ENCODE assay signal across 8 mouse cellular contexts in the genomic region with DNA sequence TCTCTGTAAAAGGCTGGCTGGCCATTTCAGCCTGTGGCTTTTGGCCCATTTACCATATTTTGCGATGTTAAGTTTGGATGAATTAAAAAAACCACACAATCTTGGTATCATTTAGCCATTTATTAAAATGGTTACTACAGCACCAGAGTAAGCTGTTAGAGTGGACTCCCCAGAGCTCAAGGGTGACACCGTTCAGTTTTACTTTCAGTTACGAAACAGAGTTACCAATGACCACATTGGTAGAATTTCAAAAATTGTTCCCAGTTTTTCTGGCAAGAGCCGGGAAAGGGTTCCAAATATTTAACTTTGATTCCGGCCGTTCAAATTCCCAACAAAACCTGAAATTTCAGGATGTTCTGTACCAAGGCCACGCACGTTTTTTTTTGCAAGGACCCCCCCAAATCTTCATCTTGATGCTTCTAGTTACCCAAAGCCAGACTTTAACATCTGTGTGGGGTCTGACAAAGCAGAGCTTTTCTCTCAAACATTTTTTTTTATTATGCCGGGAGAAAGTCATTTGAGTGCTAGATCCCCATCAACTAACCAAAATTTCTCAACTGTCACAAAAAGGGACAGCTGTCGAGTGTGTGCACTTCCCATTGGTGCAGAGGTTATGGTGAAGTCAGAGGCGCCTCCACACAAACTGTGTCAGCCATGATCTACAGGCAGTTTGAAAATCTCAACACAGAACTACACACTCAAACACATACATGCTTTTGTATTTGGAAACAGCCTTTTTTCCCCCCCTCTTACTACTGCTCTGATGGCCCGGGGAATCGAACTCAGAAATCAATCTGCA. TPM values are rescaled to one million over a fixed set of nuclear protein-coding genes. Genes with fewer than 3 reads are reported as not detected.
DNase-seq lines count a peak whose midpoint lies in the region; ATAC-seq lines count a peak whose summit lies in the region.

No protein-coding gene starts in this region.

- no peaks in the 10 kb centered on the region for H3K27me3 ChIP-seq in kidney, embryonic 16.5 days (ENCODE audit: insufficient read depth, low read length)
- H3K27me3 ChIP-seq in hindbrain, embryonic 15.5 days, result no peaks in the 10 kb centered on the region
- H3K27me3 ChIP-seq in midbrain, embryonic 14.5 days (ENCODE audit: control insufficient read depth, insufficient read depth, low read length), result no peaks in the 10 kb centered on the region

- no peak for DNase-seq in kidney, adult 11 months
- DNase-seq in midbrain, embryonic 14.5 days, result no peak
- no peak for DNase-seq in right cerebral cortex, postnatal 14 days
- no peak for DNase-seq in layer of hippocampus, adult 18-20 months (ENCODE audit: low spot score in 2 of 2)
- no peak for DNase-seq in cerebellum, adult 11 months

- no peaks in the 10 kb centered on the region for H3K9me3 ChIP-seq in kidney, embryonic 16.5 days (ENCODE audit: low read length)
- H3K9me3 ChIP-seq in hindbrain, embryonic 15.5 days, result no peaks in the 10 kb centered on the region
- H3K9me3 ChIP-seq in midbrain, embryonic 14.5 days (ENCODE audit: control insufficient read depth, low read length), result no peaks in the 10 kb centered on the region

- ATAC-seq in kidney, embryonic 16.5 days (ENCODE audit: low FRiP score, low TSS enrichment), result no peak
- no peak for ATAC-seq in hindbrain, embryonic 15.5 days (ENCODE audit: low FRiP score, low read depth)
- ATAC-seq in midbrain, embryonic 14.5 days (ENCODE audit: low FRiP score, low TSS enrichment), result no peak

- H3K36me3 ChIP-seq in kidney, embryonic 16.5 days (ENCODE audit: insufficient read depth, low read length), result peaks cover 64% of the 10 kb centered on the region
- peaks cover 41% of the 10 kb centered on the region for H3K36me3 ChIP-seq in hindbrain, embryonic 15.5 days
- peaks cover 68% of the 10 kb centered on the region for H3K36me3 ChIP-seq in midbrain, embryonic 14.5 days (ENCODE audit: control insufficient read depth, insufficient read depth, low read length)

- peaks cover 39% of the 10 kb centered on the region for H3K4me1 ChIP-seq in kidney, embryonic 16.5 days (ENCODE audit: insufficient read depth, low read length)
- H3K4me1 ChIP-seq in brown adipose tissue, adult 24 weeks (ENCODE audit: control insufficient read depth, insufficient read depth, insufficient read length, low read length), result peaks cover 10% of the 10 kb centered on the region; the same call in 1 of the 2 replicates
- peaks cover 53% of the 10 kb centered on the region for H3K4me1 ChIP-seq in hindbrain, embryonic 15.5 days (replicated peaks)
- H3K4me1 ChIP-seq in midbrain, embryonic 14.5 days (ENCODE audit: control insufficient read depth, insufficient read depth, low read length), result peaks cover 28% of the 10 kb centered on the region

- 47% methylated on average over 13 of the region's 13 CpGs for WGBS in kidney, embryonic 16.5 days
- 61% methylated on average over 13 of the region's 13 CpGs for WGBS in hindbrain, embryonic 15.5 days
- WGBS in midbrain, embryonic 14.5 days, result 73% methylated on average over 13 of the region's 13 CpGs

- peak overlapping the region; percentile 93 for H3K4me3 ChIP-seq in kidney, embryonic 16.5 days (ENCODE audit: low read length)
- H3K4me3 ChIP-seq in brown adipose tissue, adult 24 weeks (ENCODE audit: insufficient read depth, low read depth, low read length), result peak overlapping the region; percentile 51
- H3K4me3 ChIP-seq in hindbrain, embryonic 15.5 days, result peak overlapping the region; percentile 82
- H3K4me3 ChIP-seq in midbrain, embryonic 14.5 days (replicated peaks; ENCODE audit: low read depth, low read length), result peak overlapping the region; percentile 90

- H3K9ac ChIP-seq in kidney, embryonic 16.5 days (replicated peaks; ENCODE audit: low read length), result peak overlapping the region; percentile 86
- H3K9ac ChIP-seq in hindbrain, embryonic 15.5 days, result peak overlapping the region; percentile 97
- peak overlapping the region; percentile 100 for H3K9ac ChIP-seq in midbrain, embryonic 14.5 days (replicated peaks; ENCODE audit: low read length)

- H3K4me2 ChIP-seq in kidney, embryonic 16.5 days (replicated peaks; ENCODE audit: low read depth, low read length), result peak overlapping the region; percentile 84
- H3K4me2 ChIP-seq in hindbrain, embryonic 15.5 days, result peak overlapping the region; percentile 78
- peak overlapping the region; percentile 87 for H3K4me2 ChIP-seq in midbrain, embryonic 14.5 days (ENCODE audit: low read length)

- H3K27ac ChIP-seq in kidney, embryonic 16.5 days (ENCODE audit: low read length), result no peak overlapping the region
- peak overlapping the region; percentile 72 for H3K27ac ChIP-seq in brown adipose tissue, adult 24 weeks (replicated peaks; ENCODE audit: low read depth, low read length)
- H3K27ac ChIP-seq in hindbrain, embryonic 15.5 days (replicated peaks), result 0 out of 2 replicates have a peak overlapping the region, but pooled peaks have one; percentile 15
- H3K27ac ChIP-seq in midbrain, embryonic 14.5 days (replicated peaks; ENCODE audit: low read depth, low read length), result 0 out of 2 replicates have a peak overlapping the region, but pooled peaks have one; percentile 32

RNA-seq across cellular contexts. Expression of a gene that starts 2.8 kb away (rescaled TPM):
- polyA plus RNA-seq in kidney, embryonic 16.5 days (2015; fragmentation: Nextera tagmentation; extraction: Ambion mirVana), result 140 and 150 TPM in 2 replicates
- 25.0 and 41.1 TPM in 2 replicates for polyA plus RNA-seq in brown adipose tissue, adult 24 weeks (2012; ENCODE audit: insufficient read depth, insufficient read length, missing spikeins)
- polyA plus RNA-seq in hindbrain, embryonic 15.5 days (2015; fragmentation: Nextera tagmentation; extraction: Ambion mirVana), result 102 and 108 TPM in 2 replicates
- polyA plus RNA-seq in midbrain, embryonic 14.5 days (2014; fragmentation: Nextera tagmentation; extraction: Ambion mirVana), result 131 and 159 TPM in 2 replicates
- total RNA-seq in layer of hippocampus, adult 18-20 months (2021), result 10 to 100 TPM; 85.1 to 88.2 TPM

RNA-seq across cellular contexts. Expression of a gene that starts 54.0 kb away (rescaled TPM):
- 62.4 and 75.7 TPM in 2 replicates for polyA plus RNA-seq in kidney, embryonic 16.5 days (2015; fragmentation: Nextera tagmentation; extraction: Ambion mirVana)
- polyA plus RNA-seq in brown adipose tissue, adult 24 weeks (2012; ENCODE audit: insufficient read depth, insufficient read length, missing spikeins), result 0.28 TPM in 1 of 2 replicates, not detected in the other
- 134 and 138 TPM in 2 replicates for polyA plus RNA-seq in hindbrain, embryonic 15.5 days (2015; fragmentation: Nextera tagmentation; extraction: Ambion mirVana)
- 147 and 150 TPM in 2 replicates for polyA plus RNA-seq in midbrain, embryonic 14.5 days (2014; fragmentation: Nextera tagmentation; extraction: Ambion mirVana)
- 10 to 100 TPM; 77.6 to 84.1 TPM for total RNA-seq in layer of hippocampus, adult 18-20 months (2021)

Comparison
In these comparisons a context has a peak if more than half of its experiments do, and no peak if none do; other contexts are left out.
1. RNA of a gene that starts 54.0 kb away (polyA plus RNA-seq): 147 to 150 TPM in midbrain, embryonic 14.5 days, 134 to 138 TPM in hindbrain, embryonic 15.5 days and 62.4 to 75.7 TPM in kidney, embryonic 16.5 days; 0.28 TPM in brown adipose tissue, adult 24 weeks; every median in the first group is over 10 times any median in the second.
2. Peak in every context shown above with its lines, with median percentiles within 50 percentile points of each other: H3K4me2 ChIP-seq, H3K4me3 ChIP-seq and H3K9ac ChIP-seq.